ENCODE assay signal across 14 mouse cellular contexts in the genomic region with DNA sequence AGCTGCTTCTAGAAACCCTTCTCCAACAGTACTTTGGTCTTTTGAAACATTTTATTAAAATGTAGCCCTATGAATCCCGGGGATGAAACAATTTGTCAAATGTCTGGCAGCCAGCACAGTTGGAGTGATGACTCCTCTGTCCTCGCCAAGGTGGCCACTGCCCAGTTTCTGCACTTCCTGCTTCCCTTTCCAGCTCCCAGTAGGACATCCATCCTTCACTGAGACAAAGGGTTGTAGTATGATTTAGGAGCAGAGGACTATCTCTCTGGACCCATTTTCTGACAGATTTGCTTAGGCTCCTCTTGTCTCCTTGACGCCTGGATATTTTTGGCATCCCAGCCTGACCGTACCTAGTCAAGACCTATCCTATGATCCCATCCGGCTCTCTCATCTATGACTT.
DNase-seq lines count a peak whose midpoint lies in the region; ATAC-seq and TF ChIP-seq lines count a peak whose summit lies in the region.
"Had no signal": no experiment of that assay in that cellular context is flagged by ENCODE, and none has a peak within 500 bp of the region (broad histone marks: within the 10 kb centered on the region; RNA-seq: fewer than 3 reads in every experiment).

No protein-coding gene starts in this region.

- H3K9me3 ChIP-seq in kidney, embryonic 15.5 days (replicated peaks): no peaks in the 10 kb centered on the region
- H3K9me3 ChIP-seq: intestine, embryonic 15.5 days had no signal

- H3K27me3 ChIP-seq in kidney, adult 2 months (replicated peaks; ENCODE audit: control insufficient read depth, insufficient read depth, low read length): no peaks in the 10 kb centered on the region
- no peaks in the 10 kb centered on the region for H3K27me3 ChIP-seq in kidney, embryonic 15.5 days
- H3K27me3 ChIP-seq: CH12.LX; intestine, embryonic 15.5 days; Patski had no signal

- no peaks in the 10 kb centered on the region for H3K36me3 ChIP-seq in kidney, adult 2 months (ENCODE audit: control insufficient read depth, insufficient read depth, low read length)
- no peaks in the 10 kb centered on the region for H3K36me3 ChIP-seq in kidney, embryonic 15.5 days
- H3K36me3 ChIP-seq: intestine, embryonic 15.5 days had no signal

- H3K4me1 ChIP-seq in kidney, adult 2 months (ENCODE audit: control insufficient read depth, insufficient read depth, low read length): no peaks in the 10 kb centered on the region
- H3K4me1 ChIP-seq in kidney, embryonic 15.5 days: 0 out of 2 replicates have a peak, but pooled peaks cover 3% of the 10 kb centered on the region
- H3K4me1 ChIP-seq: intestine, embryonic 15.5 days had no signal

- TF ChIP-seq CTCF in kidney, adult 2 months (conservative IDR thresholded peaks at IDR 0.05; ENCODE audit: insufficient read depth, insufficient read length, low read depth, low read length): no peak

- DNase-seq in kidney, adult 2 months: peak; percentile 84
- peak; percentile 52 for DNase-seq in cerebellum, adult 8-10 months
- peak; percentile 36 for DNase-seq in gastrocnemius, postnatal 25 days
- no peak for DNase-seq in thymus, postnatal 36 days
- DNase-seq in urinary bladder, postnatal 14 days (ENCODE audit: low spot score): no peak
- DNase-seq: heart, adult 2 months; heart, postnatal 4 days; thymus, adult 2 months had no signal

- H3K4me3 ChIP-seq in kidney, adult 2 months (ENCODE audit: insufficient read depth, low read depth, low read length): no peak overlapping the region
- no peak overlapping the region for H3K4me3 ChIP-seq in kidney, embryonic 15.5 days (replicated peaks)
- H3K4me3 ChIP-seq: heart, adult 2 months; intestine, embryonic 15.5 days had no signal

- no peak overlapping the region for H3K4me2 ChIP-seq in kidney, embryonic 15.5 days
- H3K4me2 ChIP-seq: intestine, embryonic 15.5 days had no signal

- no peak overlapping the region for H3K27ac ChIP-seq in kidney, adult 2 months (ENCODE audit: insufficient read depth, low read depth, low read length)
- no peak overlapping the region for H3K27ac ChIP-seq in kidney, embryonic 15.5 days
- H3K27ac ChIP-seq: heart, adult 2 months; intestine, embryonic 15.5 days; macrophage had no signal

- no peak for TF ChIP-seq POLR2A in kidney, adult 2 months (IDR thresholded peaks at IDR 0.05; ENCODE audit: low read depth, low read length)

- ATAC-seq in kidney, embryonic 15.5 days (replicated peaks; ENCODE audit: low FRiP score): no peak
- ATAC-seq in inflammation-experienced regulatory T-cells, adult 6 months: no peak
- ATAC-seq: intestine, embryonic 15.5 days; Patski had no signal

- no peak overlapping the region for H3K9ac ChIP-seq in kidney, embryonic 15.5 days
- H3K9ac ChIP-seq: intestine, embryonic 15.5 days had no signal

- 76% methylated on average over 5 of the region's 5 CpGs for WGBS in kidney, adult 2 months
- WGBS in kidney, embryonic 15.5 days: 84% methylated on average over 5 of the region's 5 CpGs

Comparison
In these comparisons a context has a peak if more than half of its experiments do, and no peak if none do; other contexts are left out.
1. DNase-seq: peak in kidney, adult 2 months (single experiment), cerebellum, adult 8-10 months (single experiment) and gastrocnemius, postnatal 25 days (single experiment); none in thymus, postnatal 36 days (0 of 2) and urinary bladder, postnatal 14 days (single experiment).